Mouse (Mus musculus): Measurements from ENCODE around the gene Tfam.

DNA sequence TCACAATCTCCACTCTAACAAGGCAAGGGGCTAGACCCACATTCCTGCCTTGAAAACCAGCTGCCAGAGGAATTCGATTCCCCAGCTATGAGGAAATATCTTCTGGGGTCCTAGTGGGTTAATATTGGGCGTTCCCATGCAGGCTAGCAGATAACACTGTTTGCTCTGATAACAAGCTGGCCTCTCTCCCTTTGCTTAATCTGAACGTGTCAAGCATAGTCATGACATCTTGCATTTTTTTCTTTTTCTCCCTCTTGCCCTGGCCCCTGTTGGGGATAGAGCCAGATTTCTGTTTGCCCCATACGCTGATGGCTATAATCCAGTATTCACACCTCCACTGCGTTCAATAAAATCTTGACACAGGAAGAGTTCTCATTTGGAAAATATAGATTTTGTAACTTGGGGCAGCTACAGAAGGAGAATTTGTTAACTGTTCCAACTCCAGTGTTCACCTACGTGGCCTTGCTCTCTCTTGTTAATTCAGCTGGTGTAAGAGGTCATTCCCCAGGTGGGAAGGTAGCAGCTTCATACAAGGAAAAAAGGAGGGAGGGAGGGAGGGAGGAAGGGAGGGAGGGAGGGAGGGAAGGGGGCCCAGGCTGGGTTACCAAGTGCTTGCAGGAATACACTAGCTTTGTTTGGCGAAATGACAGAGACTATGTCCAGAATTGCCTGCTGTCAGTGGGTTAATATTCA, 54.6 kb downstream of the Tfam start:
- TF ChIP-seq CTCF (IDR thresholded peaks at IDR 0.05; ENCODE audit: borderline replicate concordance, control insufficient read depth, extremely low read depth, insufficient read depth, low read length, poor library complexity) (no peak), POLR2A (IDR thresholded peaks at IDR 0.05; ENCODE audit: control insufficient read depth, extremely low read depth, insufficient read depth, low read length, poor library complexity) (no peak)

All from thymus, adult 2 months (tissue).